Mouse (Mus musculus) myocyte (in vitro differentiated cells): ENCODE data around the gene Gm16181.

Source experiments
- MYOG ChIP-seq, 3 experiments: IDR thresholded peaks; one replicate each; pipeline ENCODE4 v1.6.1; 2011; ENCODE audit warnings: control low read depth in 2 of 3, low read depth in 2 of 3, mild to moderate bottlenecking in 2 of 3; ENCODE audit not compliant: insufficient read length in 2 of 3, control insufficient read depth in 1 of 3, insufficient read depth in 1 of 3
- POLR2A ChIP-seq: IDR thresholded peaks from one replicate; pipeline ENCODE4 v1.6.1; 2011; ENCODE audit warnings: low read depth, mild to moderate bottlenecking, control low read depth, moderate library complexity; ENCODE audit not compliant: insufficient read length
- TCF12 ChIP-seq: IDR thresholded peaks from one replicate; pipeline ENCODE4 v1.6.1; 2011; ENCODE audit warnings: mild to moderate bottlenecking, control low read depth; ENCODE audit not compliant: poor library complexity, insufficient read depth, severe bottlenecking

DNA sequence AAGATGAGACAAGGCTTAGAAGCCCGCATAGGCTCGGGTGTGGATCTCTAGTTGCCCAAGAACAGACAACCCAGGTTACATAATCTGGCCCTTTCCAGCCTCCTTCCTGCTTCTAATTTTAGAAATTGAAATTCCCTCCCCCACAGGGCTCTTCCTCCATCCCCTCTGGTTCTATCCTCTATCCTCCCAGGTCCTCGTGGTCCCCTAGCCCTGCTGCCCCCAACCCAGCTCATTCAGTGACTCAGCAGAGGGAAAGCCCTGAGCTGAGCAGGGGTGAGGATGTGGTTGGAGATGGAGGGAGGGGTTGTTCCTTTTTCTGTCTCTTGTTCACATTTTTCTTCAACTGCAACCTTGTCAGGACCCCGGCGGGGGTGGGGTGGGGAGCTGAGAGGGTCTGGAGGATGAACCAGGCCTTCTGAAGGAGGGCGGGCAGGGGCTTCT lies 1.0 kb upstream of the Gm16181 start:
- TF ChIP-seq POLR2A (no peak), MYOG (IDR thresholded peaks at IDR 0.05; ENCODE audit: control insufficient read depth in 1 of 3, insufficient read depth in 1 of 3, insufficient read length in 2 of 3, low read depth in 2 of 3) (no peak), TCF12 (no peak)
